Mouse (Mus musculus): Measurements from ENCODE around the gene Dcun1d4.

DNA sequence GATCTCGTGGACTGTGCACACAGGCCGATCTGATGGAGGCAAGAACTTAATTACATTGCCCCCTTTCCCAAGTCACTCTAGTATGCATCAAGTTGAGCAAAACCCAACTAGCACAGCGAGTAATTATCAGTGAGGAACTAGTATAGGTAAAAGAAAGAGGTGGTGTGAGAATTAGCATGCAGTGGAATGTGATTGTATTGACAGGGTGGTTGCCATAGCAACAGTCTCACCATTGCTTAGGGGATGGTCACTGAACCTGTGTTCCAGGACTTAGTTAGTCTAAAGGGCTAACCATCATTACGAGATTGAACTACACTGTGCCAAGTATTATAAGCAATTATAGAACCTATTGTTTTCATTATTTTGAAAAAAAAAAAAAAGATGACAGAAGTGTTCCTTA is 5.7 kb downstream of the Dcun1d4 start:
- no peak for TF ChIP-seq CTCF (IDR thresholded peaks at IDR 0.05; ENCODE audit: extremely low read depth, insufficient read length, insufficient replicate concordance, low read depth, low read length)
- TF ChIP-seq POLR2A (IDR thresholded peaks at IDR 0.05; ENCODE audit: low read depth, low read length): no peak
